ENCODE assay signal across 22 mouse cellular contexts in the genomic region with DNA sequence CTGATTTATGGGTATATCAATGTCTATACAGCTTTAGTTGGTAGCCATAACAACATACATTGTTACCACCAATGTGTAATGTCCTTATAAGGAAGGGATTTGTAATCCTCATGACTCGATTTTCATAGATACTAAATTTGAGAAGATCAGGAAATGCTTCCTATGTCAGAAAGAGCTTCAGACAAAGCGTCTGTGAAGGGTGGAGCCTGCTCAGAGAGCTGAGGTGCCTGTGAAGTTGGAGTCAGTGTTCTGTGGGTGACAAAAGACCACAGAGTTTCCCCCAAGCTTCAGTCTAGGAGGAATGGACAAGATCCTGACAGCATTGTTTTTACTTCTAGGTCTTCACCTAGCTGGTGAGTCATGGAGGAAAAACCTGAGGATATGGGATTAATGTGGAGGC.
DNase-seq lines count a peak whose midpoint lies in the region; ATAC-seq and TF ChIP-seq lines count a peak whose summit lies in the region.
"Had no signal": no experiment of that assay in that cellular context is flagged by ENCODE, and none has a peak within 500 bp of the region (broad histone marks: within the 10 kb centered on the region; RNA-seq: fewer than 3 reads in every experiment).

No protein-coding gene starts in this region.

- peak; percentile 46 for DNase-seq in thymus, postnatal 0 days (ENCODE audit: low spot score)
- DNase-seq in thymus, postnatal 4 days: no peak
- DNase-seq in CD4-positive, CD25-positive, alpha-beta regulatory T cell, adult 2 months (ENCODE audit: low read depth, low spot score): peak; percentile 36
- peak; percentile 26 for DNase-seq in induced T-regulatory cell, adult 2 months (ENCODE audit: low read depth)
- DNase-seq in midbrain, postnatal 0 days (ENCODE audit: low spot score): no peak
- no peak for DNase-seq in midbrain, embryonic 10.5 days (ENCODE audit: low spot score)
- DNase-seq in cerebellum, adult 2 months: no peak
- DNase-seq: adrenal gland, postnatal 10 days; cerebellum, adult 11-12 months; cerebellum, adult 9-11 months; cerebellum, postnatal 36 days; gastrocnemius, postnatal 10 days; heart, adult 18-20 months; heart, postnatal 10 days; heart, postnatal 4 days had no signal

- TF ChIP-seq POLR2A in cerebellum, adult 2 months (IDR thresholded peaks at IDR 0.05; ENCODE audit: borderline replicate concordance, insufficient read depth, low read length): no peak

- no peak overlapping the region for H3K27ac ChIP-seq in midbrain, postnatal 0 days (ENCODE audit: low read depth, low read length)
- H3K27ac ChIP-seq in midbrain, embryonic 10.5 days (replicated peaks): no peak overlapping the region
- H3K27ac ChIP-seq in cerebellum, adult 2 months (ENCODE audit: insufficient read depth, low read length): no peak overlapping the region
- H3K27ac ChIP-seq: embryonic facial prominence, embryonic 13.5 days; forebrain, embryonic 12.5 days; heart, embryonic 10.5 days; hindbrain, embryonic 12.5 days had no signal

- H3K4me2 ChIP-seq in midbrain, postnatal 0 days (ENCODE audit: low read depth, low read length, poor library complexity, severe bottlenecking): no peak overlapping the region
- H3K4me2 ChIP-seq: embryonic facial prominence, embryonic 13.5 days; forebrain, embryonic 12.5 days; hindbrain, embryonic 12.5 days had no signal

- no peaks in the 10 kb centered on the region for H3K9me3 ChIP-seq in midbrain, postnatal 0 days (ENCODE audit: low read length)
- H3K9me3 ChIP-seq in midbrain, embryonic 10.5 days (replicated peaks): no peaks in the 10 kb centered on the region
- H3K9me3 ChIP-seq: embryonic facial prominence, embryonic 13.5 days; forebrain, embryonic 12.5 days; heart, embryonic 10.5 days; hindbrain, embryonic 12.5 days had no signal

- H3K4me3 ChIP-seq in midbrain, postnatal 0 days (ENCODE audit: low read depth, low read length): no peak overlapping the region
- H3K4me3 ChIP-seq in midbrain, embryonic 10.5 days: no peak overlapping the region
- H3K4me3 ChIP-seq in cerebellum, adult 2 months (replicated peaks; ENCODE audit: insufficient read depth, low read depth, low read length): no peak overlapping the region
- H3K4me3 ChIP-seq: embryonic facial prominence, embryonic 13.5 days; forebrain, embryonic 12.5 days; heart, embryonic 10.5 days; hindbrain, embryonic 12.5 days had no signal

- no peak for ATAC-seq in midbrain, postnatal 0 days (ENCODE audit: low FRiP score)
- ATAC-seq: forebrain, embryonic 16.5 days; Patski had no signal

- no peaks in the 10 kb centered on the region for H3K4me1 ChIP-seq in midbrain, postnatal 0 days (ENCODE audit: insufficient read depth, low read length)
- H3K4me1 ChIP-seq in midbrain, embryonic 10.5 days: no peaks in the 10 kb centered on the region
- H3K4me1 ChIP-seq in cerebellum, adult 2 months (ENCODE audit: control insufficient read depth, insufficient read depth, low read length): no peaks in the 10 kb centered on the region
- H3K4me1 ChIP-seq: embryonic facial prominence, embryonic 13.5 days; forebrain, embryonic 12.5 days; heart, embryonic 10.5 days; hindbrain, embryonic 12.5 days had no signal

- 73% methylated on average over 2 of the region's 2 CpGs for WGBS in midbrain, postnatal 0 days
- 77% methylated on average over 2 of the region's 2 CpGs for WGBS in midbrain, embryonic 10.5 days
- 51% methylated on average over 2 of the region's 2 CpGs for WGBS in cerebellum, adult 2 months

- no peak overlapping the region for H3K9ac ChIP-seq in midbrain, postnatal 0 days (replicated peaks; ENCODE audit: low read length, poor library complexity, severe bottlenecking)
- H3K9ac ChIP-seq: embryonic facial prominence, embryonic 13.5 days; forebrain, embryonic 12.5 days; hindbrain, embryonic 12.5 days had no signal

- TF ChIP-seq CTCF in midbrain, postnatal 0 days (IDR thresholded peaks at IDR 0.05): no peak
- no peak for TF ChIP-seq CTCF in cerebellum, adult 2 months (IDR thresholded peaks at IDR 0.05; ENCODE audit: borderline replicate concordance, insufficient read depth, low read depth, low read length)

- H3K27me3 ChIP-seq in midbrain, postnatal 0 days (ENCODE audit: insufficient read depth, low read length): no peaks in the 10 kb centered on the region
- H3K27me3 ChIP-seq in midbrain, embryonic 10.5 days (ENCODE audit: low read depth, poor library complexity, severe bottlenecking): no peaks in the 10 kb centered on the region
- H3K27me3 ChIP-seq in cerebellum, adult 2 months (ENCODE audit: control insufficient read depth, insufficient read depth, low read length): no peaks in the 10 kb centered on the region
- H3K27me3 ChIP-seq: CH12.LX; embryonic facial prominence, embryonic 13.5 days; forebrain, embryonic 12.5 days; hindbrain, embryonic 12.5 days; Patski had no signal

- H3K36me3 ChIP-seq in midbrain, postnatal 0 days (ENCODE audit: insufficient read depth, low read length): no peaks in the 10 kb centered on the region
- no peaks in the 10 kb centered on the region for H3K36me3 ChIP-seq in midbrain, embryonic 10.5 days
- H3K36me3 ChIP-seq: embryonic facial prominence, embryonic 13.5 days; forebrain, embryonic 12.5 days; heart, embryonic 10.5 days; hindbrain, embryonic 12.5 days had no signal

Comparison
In these comparisons a context has a peak if more than half of its experiments do, and no peak if none do; other contexts are left out.
1. DNase-seq: peak in thymus, postnatal 0 days (single experiment), CD4-positive, CD25-positive, alpha-beta regulatory T cell, adult 2 months (single experiment) and induced T-regulatory cell, adult 2 months (single experiment); none in thymus, postnatal 4 days (single experiment), midbrain, postnatal 0 days (single experiment), midbrain, embryonic 10.5 days (single experiment) and cerebellum, adult 2 months (0 of 2).